Mouse (Mus musculus): ENCODE results near the gene Aff2. TPM values are rescaled to one million over a fixed set of nuclear protein-coding genes. Genes with fewer than 3 reads are reported as not detected.

Gene Aff2
- 5.0 and 6.9 TPM in 2 replicates for polyA plus RNA-seq (2015; fragmentation: Nextera tagmentation; extraction: Ambion mirVana)

- 20% methylated on average over 71 of the region's 79 CpGs for WGBS
- 0 out of 2 replicates have a peak within 1 kb of the TSS, but pooled peaks have one; percentile 22 for H3K27ac ChIP-seq
- peak; percentile 85 for ATAC-seq (ENCODE audit: insufficient number of reproducible peaks, insufficient read depth, low FRiP score, low TSS enrichment, low read depth)
- H3K36me3 ChIP-seq = no peaks in the 10 kb centered on the region
- H3K27me3 ChIP-seq = peaks cover 44% of the 10 kb centered on the region
- no peaks in the 10 kb centered on the region for H3K9me3 ChIP-seq
- peak within 1 kb of the TSS; percentile 62 for H3K4me2 ChIP-seq
- H3K9ac ChIP-seq = peak within 1 kb of the TSS; percentile 79
- H3K4me3 ChIP-seq = peak within 1 kb of the TSS; percentile 58
- 0 out of 2 replicates have a peak, but pooled peaks cover 4% of the 10 kb centered on the region for H3K4me1 ChIP-seq
Observed at GRCm38 (mm10) chrX:69360238-69361054, at the start of gene Aff2. Gene Aff2, plus strand, starts transcription at chrX:69360294.

DNA sequence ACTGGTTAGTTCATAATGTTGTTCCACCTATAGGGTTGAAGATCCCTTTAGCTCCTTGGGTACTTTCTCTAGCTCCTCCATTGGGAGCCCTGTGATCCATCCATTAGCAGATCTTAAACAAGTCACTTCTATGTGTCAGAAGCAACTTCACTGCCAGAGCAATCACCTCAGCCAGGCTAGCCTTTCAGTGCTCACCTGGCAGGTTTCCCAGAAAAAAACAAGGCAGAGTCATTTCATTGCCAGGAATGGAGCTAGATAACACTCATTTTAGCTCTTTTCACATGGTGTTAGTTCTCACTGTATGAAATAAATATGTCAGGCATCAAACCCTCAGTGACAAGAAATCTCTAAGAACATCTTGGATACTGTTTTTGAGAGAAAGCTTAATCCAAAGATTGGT is 22.8 kb upstream of the Aff2 start:
- no peaks in the 10 kb centered on the region for H3K27me3 ChIP-seq
- no peak overlapping the region for H3K27ac ChIP-seq
- H3K4me1 ChIP-seq = no peaks in the 10 kb centered on the region
- no peaks in the 10 kb centered on the region for H3K36me3 ChIP-seq
- ATAC-seq (ENCODE audit: insufficient number of reproducible peaks, insufficient read depth, low FRiP score, low TSS enrichment, low read depth) = no peak
- H3K9me3 ChIP-seq = no peaks in the 10 kb centered on the region
- H3K4me2 ChIP-seq = no peak overlapping the region
- H3K4me3 ChIP-seq = no peak overlapping the region
- no peak overlapping the region for H3K9ac ChIP-seq

- ATAC-seq (ENCODE audit: insufficient number of reproducible peaks, insufficient read depth, low FRiP score, low TSS enrichment, low read depth) = no peak
- Histone ChIP-seq H3K9ac (no peak overlapping the region), H3K4me1 (no peaks in the 10 kb centered on the region), H3K27me3 (peaks cover 31% of the 10 kb centered on the region), H3K4me2 (no peak overlapping the region), H3K36me3 (no peaks in the 10 kb centered on the region), H3K4me3 (no peak overlapping the region), H3K9me3 (no peaks in the 10 kb centered on the region), H3K27ac (no peak overlapping the region)
- WGBS = 76% methylated on average over 2 of the region's 2 CpGs
Observed at GRCm38 (mm10) chrX:69355621-69356020, 4.5 kb upstream of the Aff2 start.

DNA sequence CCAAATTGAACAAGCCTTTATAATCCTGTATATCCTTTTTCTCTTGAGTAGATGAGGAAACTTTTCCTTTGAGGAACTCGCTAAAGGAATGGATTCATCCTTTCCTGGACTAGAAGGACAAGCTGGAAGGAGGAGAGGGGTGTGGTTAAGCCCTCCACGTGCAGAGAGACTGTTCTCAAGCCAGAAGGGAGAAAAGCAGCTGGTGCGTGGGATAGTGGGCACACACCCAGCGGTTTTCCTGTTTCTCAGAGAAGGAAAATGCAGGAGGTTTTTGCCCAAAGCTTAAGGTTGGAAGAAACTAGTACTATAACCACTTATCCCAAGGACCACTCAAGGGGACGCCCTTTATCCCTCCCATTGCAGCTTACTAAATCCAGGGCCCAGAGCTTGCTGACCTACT is 734 bp upstream of the Aff2 start:
- no peaks in the 10 kb centered on the region for H3K36me3 ChIP-seq
- no peak for ATAC-seq (ENCODE audit: insufficient number of reproducible peaks, insufficient read depth, low FRiP score, low TSS enrichment, low read depth)
- H3K9me3 ChIP-seq = no peaks in the 10 kb centered on the region
- WGBS = 33% methylated on average over 5 of the region's 5 CpGs
- peak overlapping the region; percentile 58; the same call in 1 of the 2 replicates for H3K4me3 ChIP-seq
- H3K4me2 ChIP-seq = peak overlapping the region; percentile 62
- no peak overlapping the region for H3K27ac ChIP-seq
- no peak overlapping the region for H3K9ac ChIP-seq
- 0 out of 2 replicates have a peak, but pooled peaks cover 4% of the 10 kb centered on the region for H3K4me1 ChIP-seq
- H3K27me3 ChIP-seq = peaks cover 44% of the 10 kb centered on the region

DNA sequence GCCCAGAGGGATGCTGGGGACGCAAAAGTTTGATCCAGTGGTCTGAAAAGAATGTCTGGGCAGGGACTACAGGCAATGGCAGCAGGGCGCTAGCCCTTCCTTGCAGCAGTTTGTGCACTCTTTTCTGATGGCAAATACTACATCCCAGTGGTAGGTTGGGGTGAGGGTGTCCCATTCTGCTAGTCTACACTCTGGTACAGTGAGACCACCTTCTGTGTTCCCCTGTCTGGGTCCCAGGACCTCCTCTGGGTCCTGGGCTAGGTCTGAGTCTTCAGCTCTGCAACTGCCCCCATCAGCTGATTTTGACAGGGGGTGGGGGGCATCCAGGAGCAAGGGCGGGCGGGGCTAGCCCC is 233 bp upstream of the Aff2 start:
- WGBS = 19% methylated on average over 4 of the region's 4 CpGs
- Histone ChIP-seq H3K4me2 (peak overlapping the region; percentile 62), H3K36me3 (no peaks in the 10 kb centered on the region), H3K9me3 (no peaks in the 10 kb centered on the region), H3K27ac (no peak overlapping the region), H3K4me3 (peak overlapping the region; percentile 58), H3K9ac (peak overlapping the region; percentile 79; the same call in 1 of the 2 replicates), H3K27me3 (peaks cover 44% of the 10 kb centered on the region), H3K4me1 (0 out of 2 replicates have a peak, but pooled peaks cover 4% of the 10 kb centered on the region)
- ATAC-seq (ENCODE audit: insufficient number of reproducible peaks, insufficient read depth, low FRiP score, low TSS enrichment, low read depth) = peak; percentile 26; the same call in 1 of the 2 replicates

DNA sequence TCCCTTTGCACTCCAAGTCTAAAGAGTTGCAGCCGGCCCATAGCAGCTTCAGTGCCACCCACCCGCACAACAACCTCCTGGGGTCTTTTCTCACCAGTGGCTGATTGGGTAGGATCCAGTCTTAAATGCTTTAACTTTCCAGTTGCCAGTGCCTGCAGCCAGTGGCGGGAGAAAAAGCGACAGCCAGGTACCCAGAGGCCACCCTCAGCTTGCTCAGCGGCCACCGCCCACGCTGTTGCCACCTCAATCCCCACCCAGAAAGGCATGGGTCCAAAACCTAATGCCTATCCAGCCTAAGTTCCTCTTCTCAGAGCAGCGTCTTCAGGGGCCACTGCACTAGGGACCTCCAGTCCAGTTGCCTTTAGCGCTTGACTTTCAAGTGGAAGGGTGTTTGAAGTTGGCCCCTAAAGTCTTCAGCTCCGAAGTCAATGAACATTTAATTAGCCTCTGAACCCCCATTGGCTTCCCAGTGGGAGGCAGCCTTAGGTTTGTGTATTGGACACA is 1.0 kb downstream of the Aff2 start:
- H3K27me3 ChIP-seq = peaks cover 44% of the 10 kb centered on the region
- peak overlapping the region; percentile 58 for H3K4me3 ChIP-seq
- peak overlapping the region; percentile 79 for H3K9ac ChIP-seq
- no peak overlapping the region for H3K27ac ChIP-seq
- H3K36me3 ChIP-seq = no peaks in the 10 kb centered on the region
- 24% methylated on average over 10 of the region's 10 CpGs for WGBS
- no peaks in the 10 kb centered on the region for H3K9me3 ChIP-seq
- H3K4me1 ChIP-seq = 0 out of 2 replicates have a peak, but pooled peaks cover 4% of the 10 kb centered on the region
- H3K4me2 ChIP-seq = peak overlapping the region; percentile 62
- ATAC-seq (ENCODE audit: insufficient number of reproducible peaks, insufficient read depth, low FRiP score, low TSS enrichment, low read depth) = no peak

- H3K27me3 ChIP-seq = peaks cover 27% of the 10 kb centered on the region
- H3K27ac ChIP-seq = no peak overlapping the region
- no peaks in the 10 kb centered on the region for H3K36me3 ChIP-seq
- 3% methylated on average over 2 of the region's 2 CpGs for WGBS
- ATAC-seq (ENCODE audit: insufficient number of reproducible peaks, insufficient read depth, low FRiP score, low TSS enrichment, low read depth) = no peak
- no peak overlapping the region for H3K4me3 ChIP-seq
- no peaks in the 10 kb centered on the region for H3K9me3 ChIP-seq
- H3K4me2 ChIP-seq = no peak overlapping the region
- H3K9ac ChIP-seq = no peak overlapping the region
- 0 out of 2 replicates have a peak, but pooled peaks cover 4% of the 10 kb centered on the region for H3K4me1 ChIP-seq
Observed at GRCm38 (mm10) chrX:69364198-69364597, 4.1 kb downstream of the Aff2 start.

DNA sequence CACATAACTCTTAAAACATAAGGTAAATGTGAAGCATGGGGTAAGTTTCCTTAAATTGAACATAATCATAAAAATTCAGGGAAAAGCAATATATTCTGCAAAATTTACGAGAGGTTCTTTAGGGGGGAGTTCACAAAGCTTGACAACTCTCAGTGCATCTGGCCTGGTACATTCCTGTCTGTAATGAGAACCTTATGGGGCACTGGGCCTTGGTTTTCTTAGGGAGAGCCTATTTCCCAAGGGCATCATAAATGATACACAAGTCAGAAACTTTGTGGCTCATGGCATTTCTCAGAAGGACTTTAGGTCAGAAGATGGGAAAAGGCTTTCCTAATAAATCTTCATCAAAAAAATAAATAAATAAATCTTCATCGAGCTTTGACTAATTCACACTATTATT is 13.2 kb downstream of the Aff2 start:
- Histone ChIP-seq H3K9me3 (no peaks in the 10 kb centered on the region), H3K4me3 (no peak overlapping the region), H3K27me3 (no peaks in the 10 kb centered on the region), H3K27ac (no peak overlapping the region), H3K9ac (no peak overlapping the region), H3K4me2 (no peak overlapping the region), H3K4me1 (no peaks in the 10 kb centered on the region), H3K36me3 (no peaks in the 10 kb centered on the region)
- no peak for ATAC-seq (ENCODE audit: insufficient number of reproducible peaks, insufficient read depth, low FRiP score, low TSS enrichment, low read depth)
- whole genome bisulfite sequencing = 55% methylated on average over 2 of the region's 2 CpGs

- Histone ChIP-seq H3K9me3 (no peaks in the 10 kb centered on the region), H3K9ac (no peak overlapping the region), H3K4me2 (no peak overlapping the region), H3K36me3 (no peaks in the 10 kb centered on the region), H3K4me3 (no peak overlapping the region), H3K4me1 (no peaks in the 10 kb centered on the region), H3K27me3 (no peaks in the 10 kb centered on the region), H3K27ac (no peak overlapping the region)
- WGBS = 46% methylated on average over 1 of the region's 1 CpGs
- no peak for ATAC-seq (ENCODE audit: insufficient number of reproducible peaks, insufficient read depth, low FRiP score, low TSS enrichment, low read depth)
Observed at GRCm38 (mm10) chrX:69389738-69390137, 29.6 kb downstream of the Aff2 start.

- H3K36me3 ChIP-seq = no peaks in the 10 kb centered on the region
- H3K27ac ChIP-seq = no peak overlapping the region
- WGBS = 39% methylated on average over 1 of the region's 1 CpGs
- H3K4me1 ChIP-seq = no peaks in the 10 kb centered on the region
- no peak overlapping the region for H3K4me3 ChIP-seq
- no peaks in the 10 kb centered on the region for H3K27me3 ChIP-seq
- H3K4me2 ChIP-seq = no peak overlapping the region
- H3K9me3 ChIP-seq = no peaks in the 10 kb centered on the region
- no peak overlapping the region for H3K9ac ChIP-seq
- no peak for ATAC-seq (ENCODE audit: insufficient number of reproducible peaks, insufficient read depth, low FRiP score, low TSS enrichment, low read depth)
Observed at GRCm38 (mm10) chrX:69415043-69415442, 54.9 kb downstream of the Aff2 start.

DNA sequence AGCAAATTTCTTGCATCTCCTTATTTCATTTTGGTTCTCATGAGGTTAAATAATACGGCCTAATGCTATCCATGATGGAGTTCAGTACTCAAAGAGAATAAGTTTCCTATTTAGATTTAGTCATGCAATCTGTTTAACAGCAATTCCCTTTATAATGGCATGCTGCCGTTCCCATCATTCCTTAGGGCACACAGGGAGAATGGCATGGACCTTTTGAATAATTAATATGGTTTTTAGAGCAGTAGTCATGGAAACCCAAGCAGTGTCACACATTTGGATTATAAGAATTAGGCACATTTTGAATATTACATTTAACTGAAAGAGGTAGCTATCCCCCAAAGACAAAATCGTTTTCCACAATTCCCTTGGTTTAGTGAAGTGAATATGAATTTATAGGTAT is 78.3 kb downstream of the Aff2 start:
- Histone ChIP-seq H3K4me1 (no peaks in the 10 kb centered on the region), H3K9me3 (no peaks in the 10 kb centered on the region), H3K27ac (no peak overlapping the region), H3K9ac (no peak overlapping the region), H3K4me2 (no peak overlapping the region), H3K36me3 (no peaks in the 10 kb centered on the region), H3K4me3 (no peak overlapping the region), H3K27me3 (no peaks in the 10 kb centered on the region)
- no peak for ATAC-seq (ENCODE audit: insufficient number of reproducible peaks, insufficient read depth, low FRiP score, low TSS enrichment, low read depth)
- WGBS = 73% methylated on average over 3 of the region's 3 CpGs

DNA sequence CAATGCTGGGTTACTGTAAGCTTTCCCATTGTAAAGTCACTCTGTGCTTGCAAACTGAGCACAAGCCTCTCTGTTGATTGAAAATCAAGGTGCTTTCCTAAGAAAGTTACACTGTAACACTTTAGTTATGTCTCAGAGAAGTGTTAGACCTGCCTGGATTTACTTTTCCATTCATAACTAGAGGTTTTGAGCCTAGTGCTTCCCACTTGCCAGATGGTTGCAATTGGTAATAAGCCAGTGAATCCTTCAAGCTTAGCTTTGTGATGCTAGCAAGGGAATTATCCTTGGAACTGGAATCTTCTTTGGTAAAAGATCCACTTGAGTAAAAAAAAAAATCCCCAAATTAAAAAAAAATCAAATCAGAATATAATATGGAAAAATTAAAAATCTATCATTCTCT is 81.8 kb downstream of the Aff2 start:
- H3K36me3 ChIP-seq = no peaks in the 10 kb centered on the region
- no peak overlapping the region for H3K9ac ChIP-seq
- no peak overlapping the region for H3K27ac ChIP-seq
- no peak overlapping the region for H3K4me3 ChIP-seq
- H3K9me3 ChIP-seq = no peaks in the 10 kb centered on the region
- no peaks in the 10 kb centered on the region for H3K27me3 ChIP-seq
- no peak for ATAC-seq (ENCODE audit: insufficient number of reproducible peaks, insufficient read depth, low FRiP score, low TSS enrichment, low read depth)
- no peak overlapping the region for H3K4me2 ChIP-seq
- H3K4me1 ChIP-seq = no peaks in the 10 kb centered on the region
